Mouse (Mus musculus): ENCODE data around the gene Ciapin1.

DNA sequence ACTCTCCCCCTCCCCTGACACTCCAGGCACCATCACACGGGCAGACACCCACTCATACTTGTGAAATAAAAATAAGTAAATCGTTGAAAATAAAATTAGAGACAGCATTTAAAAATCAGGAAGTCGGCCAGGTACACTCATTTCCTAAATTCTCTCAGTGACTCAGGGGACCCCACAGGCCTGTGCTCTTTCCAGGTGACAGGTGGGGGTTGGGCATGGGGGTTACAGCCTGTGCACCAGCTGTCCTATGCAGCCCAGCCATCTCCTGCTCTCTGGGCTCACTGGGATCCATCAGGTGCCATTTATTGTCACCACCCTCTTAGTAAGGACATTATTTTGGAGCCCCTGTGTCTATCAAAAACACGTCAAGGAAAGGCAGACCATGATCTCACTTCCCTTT is 54.3 kb downstream of the Ciapin1 start:
- TF ChIP-seq CTCF (conservative IDR thresholded peaks at IDR 0.05; ENCODE audit: insufficient read depth, insufficient read length, low read depth, low read length) (no peak), POLR2A (IDR thresholded peaks at IDR 0.05; ENCODE audit: low read depth, low read length) (no peak)

Measured in kidney, adult 2 months (tissue).